In the genomic region with DNA sequence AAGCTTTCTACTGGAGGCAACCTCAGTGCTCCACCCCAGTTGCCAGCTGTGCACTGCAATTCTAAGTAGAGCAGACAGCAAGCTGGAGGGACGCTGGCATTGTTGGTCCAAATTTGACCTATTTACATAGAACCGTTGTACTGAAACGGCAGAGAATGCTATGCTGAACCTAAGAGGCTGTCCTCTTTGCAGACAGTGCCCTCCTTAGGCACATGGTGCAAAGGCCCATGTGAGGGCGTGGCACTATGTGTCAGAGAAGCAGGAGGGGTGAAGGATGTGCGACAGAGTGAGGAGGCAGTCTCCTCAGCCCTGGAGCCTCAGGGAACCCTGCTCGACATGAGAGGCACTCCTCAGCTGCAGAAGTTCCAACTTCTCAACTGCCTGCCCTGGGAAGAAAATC, we compare ENCODE assay signal across 30 mouse cellular contexts. TPM values are rescaled to one million over a fixed set of nuclear protein-coding genes. Genes with fewer than 3 reads are reported as not detected.
DNase-seq lines count a peak whose midpoint lies in the region; ATAC-seq and TF ChIP-seq lines count a peak whose summit lies in the region.
"Had no signal": no experiment of that assay in that cellular context is flagged by ENCODE, and none has a peak within 500 bp of the region (broad histone marks: within the 10 kb centered on the region; RNA-seq: fewer than 3 reads in every experiment).

No protein-coding gene starts in this region.

- no peak for DNase-seq in limb, embryonic 10.5 days (ENCODE audit: low spot score)
- no peak for DNase-seq in stomach, postnatal 0 days (ENCODE audit: low spot score)
- no peak for DNase-seq in lung, adult 18-20 months
- DNase-seq: adrenal gland, adult 8-10 months; adrenal gland, postnatal 25 days; cerebellum, adult 11 months; cerebellum, adult 2 months; cerebellum, adult 9-11 months; cerebellum, postnatal 25 days; embryo, embryonic 11 days; gastrocnemius, adult 2 months; gastrocnemius, postnatal 14 days; heart, adult 18-20 months; heart, postnatal 14 days; heart, postnatal 4 days had no signal

- H3K9ac ChIP-seq in intestine, postnatal 0 days (ENCODE audit: low read depth, low read length), result no peak overlapping the region
- H3K9ac ChIP-seq in intestine, embryonic 15.5 days, result no peak overlapping the region
- H3K9ac ChIP-seq in limb, embryonic 15.5 days, result no peak overlapping the region
- no peak overlapping the region for H3K9ac ChIP-seq in stomach, postnatal 0 days (ENCODE audit: low read length)
- H3K9ac ChIP-seq: embryonic facial prominence, embryonic 13.5 days; forebrain, embryonic 12.5 days; forebrain, embryonic 15.5 days; heart, embryonic 13.5 days; hindbrain, embryonic 14.5 days had no signal

- no peak overlapping the region for H3K4me2 ChIP-seq in intestine, postnatal 0 days (replicated peaks; ENCODE audit: low read depth)
- H3K4me2 ChIP-seq in intestine, embryonic 15.5 days (replicated peaks), result no peak overlapping the region
- H3K4me2 ChIP-seq in limb, embryonic 15.5 days, result no peak overlapping the region
- H3K4me2 ChIP-seq in stomach, postnatal 0 days (replicated peaks; ENCODE audit: low read depth), result no peak overlapping the region
- H3K4me2 ChIP-seq: embryonic facial prominence, embryonic 13.5 days; forebrain, embryonic 12.5 days; forebrain, embryonic 15.5 days; heart, embryonic 13.5 days; hindbrain, embryonic 14.5 days had no signal

- peaks cover 41% of the 10 kb centered on the region for H3K36me3 ChIP-seq in intestine, postnatal 0 days (ENCODE audit: control insufficient read depth, insufficient read depth)
- peaks cover 24% of the 10 kb centered on the region for H3K36me3 ChIP-seq in intestine, embryonic 15.5 days
- peaks cover 61% of the 10 kb centered on the region for H3K36me3 ChIP-seq in limb, embryonic 15.5 days
- H3K36me3 ChIP-seq in limb, embryonic 10.5 days, result peaks cover 77% of the 10 kb centered on the region
- peaks cover 20% of the 10 kb centered on the region; the same call in 1 of the 2 replicates for H3K36me3 ChIP-seq in stomach, postnatal 0 days (ENCODE audit: control insufficient read depth, insufficient read depth, low read length)

- WGBS in intestine, postnatal 0 days, result 59% methylated on average over 6 of the region's 6 CpGs
- 64% methylated on average over 6 of the region's 6 CpGs for WGBS in intestine, embryonic 15.5 days
- 59% methylated on average over 6 of the region's 6 CpGs for WGBS in limb, embryonic 15.5 days
- WGBS in limb, embryonic 10.5 days, result 73% methylated on average over 6 of the region's 6 CpGs
- 45% methylated on average over 6 of the region's 6 CpGs for WGBS in stomach, postnatal 0 days

- H3K27ac ChIP-seq in intestine, postnatal 0 days (ENCODE audit: low read depth, low read length), result no peak overlapping the region
- no peak overlapping the region for H3K27ac ChIP-seq in intestine, embryonic 15.5 days
- 0 out of 2 replicates have a peak overlapping the region, but pooled peaks have one; percentile 3 for H3K27ac ChIP-seq in limb, embryonic 15.5 days
- H3K27ac ChIP-seq in limb, embryonic 10.5 days, result no peak overlapping the region
- H3K27ac ChIP-seq in cortical plate, adult 2 months (ENCODE audit: insufficient read depth, low read length), result peak overlapping the region; percentile 37; the same call in 1 of the 2 replicates
- H3K27ac ChIP-seq in stomach, postnatal 0 days (replicated peaks), result no peak overlapping the region
- H3K27ac ChIP-seq: embryonic facial prominence, embryonic 10.5 days; embryonic facial prominence, embryonic 13.5 days; forebrain, embryonic 12.5 days; forebrain, embryonic 15.5 days; gastrocnemius, adult 2 months; heart, embryonic 10.5 days; heart, embryonic 13.5 days; hindbrain, embryonic 14.5 days; hindbrain, postnatal 0 days had no signal

- no peak for TF ChIP-seq EP300 in stomach, postnatal 0 days (optimal IDR thresholded peaks at IDR 0.05)

- TF ChIP-seq POLR2A in cortical plate, adult 2 months (IDR thresholded peaks at IDR 0.05; ENCODE audit: extremely low read depth, insufficient read depth, low read length), result no peak

- no peak overlapping the region for H3K4me3 ChIP-seq in intestine, postnatal 0 days (ENCODE audit: low read depth, low read length)
- no peak overlapping the region for H3K4me3 ChIP-seq in intestine, embryonic 15.5 days (replicated peaks)
- H3K4me3 ChIP-seq in limb, embryonic 15.5 days, result no peak overlapping the region
- H3K4me3 ChIP-seq in limb, embryonic 10.5 days, result no peak overlapping the region
- H3K4me3 ChIP-seq in cortical plate, adult 2 months (ENCODE audit: insufficient read depth, low read length), result no peak overlapping the region
- H3K4me3 ChIP-seq in stomach, postnatal 0 days (ENCODE audit: low read depth, low read length), result no peak overlapping the region
- H3K4me3 ChIP-seq: embryonic facial prominence, embryonic 10.5 days; embryonic facial prominence, embryonic 13.5 days; erythroblast, embryonic 14.5 days; forebrain, embryonic 12.5 days; forebrain, embryonic 15.5 days; gastrocnemius, adult 2 months; heart, embryonic 10.5 days; heart, embryonic 13.5 days had no signal

- ATAC-seq in intestine, postnatal 0 days, result no peak
- ATAC-seq in intestine, embryonic 15.5 days, result no peak
- ATAC-seq in limb, embryonic 15.5 days (ENCODE audit: insufficient number of reproducible peaks, low FRiP score, low TSS enrichment, low read depth), result no peak
- 0 out of 2 replicates have a peak, but pooled peaks have one; percentile 29 for ATAC-seq in stomach, postnatal 0 days (ENCODE audit: low FRiP score, low TSS enrichment)
- ATAC-seq in cerebellum, adult (ENCODE audit: insufficient number of reproducible peaks, low FRiP score, low TSS enrichment), result no peak
- ATAC-seq: CD4-positive, CD25-positive, alpha-beta regulatory T cell, adult 4 months; forebrain, embryonic 15.5 days; hindbrain, postnatal 0 days had no signal

- TF ChIP-seq CTCF in intestine, postnatal 0 days (IDR thresholded peaks at IDR 0.05; ENCODE audit: low read depth), result 0 out of 2 replicates have a peak, but pooled peaks have one; percentile 18
- TF ChIP-seq CTCF in cortical plate, adult 2 months (IDR thresholded peaks at IDR 0.05; ENCODE audit: extremely low read depth, insufficient read depth, low read length), result no peak
- TF ChIP-seq CTCF in stomach, postnatal 0 days (IDR thresholded peaks at IDR 0.05; ENCODE audit: low read depth), result peak; percentile 41

- H3K9me3 ChIP-seq in intestine, postnatal 0 days (ENCODE audit: control insufficient read depth), result no peaks in the 10 kb centered on the region
- H3K9me3 ChIP-seq in intestine, embryonic 15.5 days, result no peaks in the 10 kb centered on the region
- no peaks in the 10 kb centered on the region for H3K9me3 ChIP-seq in limb, embryonic 15.5 days
- no peaks in the 10 kb centered on the region for H3K9me3 ChIP-seq in limb, embryonic 10.5 days (replicated peaks)
- H3K9me3 ChIP-seq in stomach, postnatal 0 days (ENCODE audit: control insufficient read depth, low read length), result no peaks in the 10 kb centered on the region
- H3K9me3 ChIP-seq: embryonic facial prominence, embryonic 10.5 days; embryonic facial prominence, embryonic 13.5 days; forebrain, embryonic 12.5 days; forebrain, embryonic 15.5 days; heart, embryonic 10.5 days; heart, embryonic 13.5 days had no signal

- H3K4me1 ChIP-seq in intestine, postnatal 0 days (replicated peaks; ENCODE audit: control insufficient read depth, insufficient read depth, low read length), result no peaks in the 10 kb centered on the region
- H3K4me1 ChIP-seq in intestine, embryonic 15.5 days (replicated peaks), result no peaks in the 10 kb centered on the region
- H3K4me1 ChIP-seq in limb, embryonic 15.5 days, result no peaks in the 10 kb centered on the region
- no peaks in the 10 kb centered on the region for H3K4me1 ChIP-seq in limb, embryonic 10.5 days
- H3K4me1 ChIP-seq in cortical plate, adult 2 months (ENCODE audit: control insufficient read depth, insufficient read depth, low read length), result no peaks in the 10 kb centered on the region; the same call in 1 of the 2 replicates
- H3K4me1 ChIP-seq in stomach, postnatal 0 days (replicated peaks; ENCODE audit: control insufficient read depth, insufficient read depth), result no peaks in the 10 kb centered on the region
- H3K4me1 ChIP-seq: embryonic facial prominence, embryonic 10.5 days; embryonic facial prominence, embryonic 13.5 days; forebrain, embryonic 12.5 days; forebrain, embryonic 15.5 days; heart, embryonic 10.5 days; heart, embryonic 13.5 days had no signal

- H3K27me3 ChIP-seq in intestine, postnatal 0 days (replicated peaks; ENCODE audit: control insufficient read depth, insufficient read depth, low read length), result no peaks in the 10 kb centered on the region
- no peaks in the 10 kb centered on the region for H3K27me3 ChIP-seq in intestine, embryonic 15.5 days (replicated peaks)
- no peaks in the 10 kb centered on the region for H3K27me3 ChIP-seq in limb, embryonic 15.5 days
- H3K27me3 ChIP-seq in limb, embryonic 10.5 days (ENCODE audit: low read depth, poor library complexity, severe bottlenecking), result no peaks in the 10 kb centered on the region
- no peaks in the 10 kb centered on the region for H3K27me3 ChIP-seq in stomach, postnatal 0 days (ENCODE audit: control insufficient read depth, insufficient read depth, low read length)
- H3K27me3 ChIP-seq: embryonic facial prominence, embryonic 13.5 days; forebrain, embryonic 12.5 days; forebrain, embryonic 15.5 days; heart, embryonic 13.5 days had no signal

RNA-seq across cellular contexts. Expression of a gene that starts 40.0 kb away (rescaled TPM):
- polyA plus RNA-seq in intestine, postnatal 0 days (2015; fragmentation: Nextera tagmentation; extraction: Ambion mirVana), result 7.4 and 7.5 TPM in 2 replicates
- polyA plus RNA-seq in intestine, embryonic 15.5 days (2015; fragmentation: Nextera tagmentation; extraction: Ambion mirVana), result 8.8 and 10.4 TPM in 2 replicates
- polyA plus RNA-seq in limb, embryonic 15.5 days (2015; fragmentation: Nextera tagmentation; extraction: Ambion mirVana), result 12.6 and 15.4 TPM in 2 replicates
- 9.3 and 12.8 TPM in 2 replicates for polyA plus RNA-seq in limb, embryonic 10.5 days (2016; fragmentation: Nextera tagmentation; extraction: Ambion mirVana)
- polyA plus RNA-seq in cortical plate, adult 2 months (2012; rRNA removed), result 49.4 and 51.2 TPM in 2 replicates
- polyA plus RNA-seq in stomach, postnatal 0 days (2015; fragmentation: Nextera tagmentation; extraction: Ambion mirVana), result 5.4 and 7.2 TPM in 2 replicates

Comparison
In these comparisons a context has a peak if more than half of its experiments do, and no peak if none do; other contexts are left out.
1. H3K27ac ChIP-seq: peak in limb, embryonic 15.5 days (single experiment) and cortical plate, adult 2 months (single experiment); none in intestine, postnatal 0 days (single experiment), intestine, embryonic 15.5 days (single experiment), limb, embryonic 10.5 days (single experiment) and stomach, postnatal 0 days (single experiment).